ENCODE assay signal across 22 mouse cellular contexts in genomic region chr16:61381979-61382378, GRCm38 (mm10).
DNase-seq lines count a peak whose midpoint lies in the region; ATAC-seq lines count a peak whose summit lies in the region.
"Had no signal": no experiment of that assay in that cellular context is flagged by ENCODE, and none has a peak within 500 bp of the region (broad histone marks: within the 10 kb centered on the region; RNA-seq: fewer than 3 reads in every experiment).

No protein-coding gene starts in this region.

- H3K27ac ChIP-seq in forebrain, embryonic 13.5 days: no peak overlapping the region
- no peak overlapping the region for H3K27ac ChIP-seq in forebrain, embryonic 10.5 days
- no peak overlapping the region for H3K27ac ChIP-seq in forebrain, embryonic 16.5 days (ENCODE audit: low read length)
- H3K27ac ChIP-seq in neural tube, embryonic 15.5 days (replicated peaks): no peak overlapping the region
- H3K27ac ChIP-seq: heart, embryonic 13.5 days; hindbrain, embryonic 14.5 days; hindbrain, postnatal 0 days had no signal

- ATAC-seq in forebrain, embryonic 13.5 days: peak; percentile 48; the same call in 1 of the 2 replicates
- ATAC-seq in forebrain, embryonic 16.5 days: peak; percentile 80
- no peak for ATAC-seq in neural tube, embryonic 15.5 days (ENCODE audit: low FRiP score)
- ATAC-seq: activated CD4-positive, CD25-positive, alpha-beta regulatory T cell, adult 4 months; hindbrain, postnatal 0 days; inflammation-experienced regulatory T-cells, adult 6 months; intestine, embryonic 16.5 days had no signal

- no peak overlapping the region for H3K9ac ChIP-seq in forebrain, embryonic 13.5 days
- no peak overlapping the region for H3K9ac ChIP-seq in forebrain, embryonic 16.5 days (replicated peaks; ENCODE audit: low read depth, low read length)
- no peak overlapping the region for H3K9ac ChIP-seq in neural tube, embryonic 15.5 days (replicated peaks)
- H3K9ac ChIP-seq: heart, embryonic 13.5 days; hindbrain, embryonic 14.5 days had no signal

- no peaks in the 10 kb centered on the region for H3K36me3 ChIP-seq in forebrain, embryonic 13.5 days (ENCODE audit: poor library complexity, severe bottlenecking)
- H3K36me3 ChIP-seq in forebrain, embryonic 10.5 days (replicated peaks): no peaks in the 10 kb centered on the region
- H3K36me3 ChIP-seq in forebrain, embryonic 16.5 days (ENCODE audit: control insufficient read depth, insufficient read depth): no peaks in the 10 kb centered on the region
- no peaks in the 10 kb centered on the region for H3K36me3 ChIP-seq in neural tube, embryonic 15.5 days
- H3K36me3 ChIP-seq: heart, embryonic 13.5 days had no signal

- no peaks in the 10 kb centered on the region for H3K4me1 ChIP-seq in forebrain, embryonic 13.5 days
- no peaks in the 10 kb centered on the region for H3K4me1 ChIP-seq in forebrain, embryonic 10.5 days
- no peaks in the 10 kb centered on the region for H3K4me1 ChIP-seq in forebrain, embryonic 16.5 days (replicated peaks; ENCODE audit: control insufficient read depth, insufficient read depth, low read length)
- H3K4me1 ChIP-seq in neural tube, embryonic 15.5 days: no peaks in the 10 kb centered on the region
- H3K4me1 ChIP-seq: heart, embryonic 13.5 days had no signal

- WGBS in forebrain, embryonic 13.5 days: 73% methylated on average over 2 of the region's 2 CpGs
- WGBS in forebrain, embryonic 10.5 days: 86% methylated on average over 2 of the region's 2 CpGs
- WGBS in forebrain, embryonic 16.5 days: 55% methylated on average over 2 of the region's 2 CpGs
- 70% methylated on average over 2 of the region's 2 CpGs for WGBS in neural tube, embryonic 15.5 days

- no peaks in the 10 kb centered on the region for H3K9me3 ChIP-seq in forebrain, embryonic 13.5 days (replicated peaks)
- no peaks in the 10 kb centered on the region for H3K9me3 ChIP-seq in forebrain, embryonic 10.5 days
- no peaks in the 10 kb centered on the region for H3K9me3 ChIP-seq in forebrain, embryonic 16.5 days (ENCODE audit: control insufficient read depth, low read length)
- no peaks in the 10 kb centered on the region for H3K9me3 ChIP-seq in neural tube, embryonic 15.5 days (replicated peaks)
- H3K9me3 ChIP-seq: heart, embryonic 13.5 days had no signal

- no peak for DNase-seq in forebrain, embryonic 10.5 days (ENCODE audit: extremely low spot score, low spot score)
- peak; percentile 16 for DNase-seq in brain, adult 2 months (ENCODE audit: low read depth, low spot score)
- DNase-seq in cerebellum, postnatal 36 days: no peak
- DNase-seq: adrenal gland, adult 8-10 months; adrenal gland, postnatal 25 days; cerebellum, adult 11-12 months; cerebellum, adult 8-10 months; cerebellum, postnatal 10 days; gastrocnemius, postnatal 25 days; heart, adult 18-20 months; heart, postnatal 14 days; heart, postnatal 4 days; kidney, adult 18-20 months had no signal

- no peaks in the 10 kb centered on the region for H3K27me3 ChIP-seq in forebrain, embryonic 13.5 days
- H3K27me3 ChIP-seq in forebrain, embryonic 10.5 days (ENCODE audit: poor library complexity, severe bottlenecking): no peaks in the 10 kb centered on the region
- no peaks in the 10 kb centered on the region for H3K27me3 ChIP-seq in forebrain, embryonic 16.5 days (replicated peaks; ENCODE audit: control insufficient read depth, insufficient read depth, low read length)
- no peaks in the 10 kb centered on the region for H3K27me3 ChIP-seq in neural tube, embryonic 15.5 days (replicated peaks)
- H3K27me3 ChIP-seq: heart, embryonic 13.5 days had no signal

- H3K4me3 ChIP-seq in forebrain, embryonic 13.5 days: no peak overlapping the region
- H3K4me3 ChIP-seq in forebrain, embryonic 10.5 days: no peak overlapping the region
- no peak overlapping the region for H3K4me3 ChIP-seq in forebrain, embryonic 16.5 days (replicated peaks; ENCODE audit: low read length)
- no peak overlapping the region for H3K4me3 ChIP-seq in neural tube, embryonic 15.5 days (replicated peaks)
- H3K4me3 ChIP-seq: heart, embryonic 13.5 days had no signal

- H3K4me2 ChIP-seq in forebrain, embryonic 13.5 days: no peak overlapping the region
- no peak overlapping the region for H3K4me2 ChIP-seq in forebrain, embryonic 16.5 days (ENCODE audit: low read length)
- H3K4me2 ChIP-seq in neural tube, embryonic 15.5 days: no peak overlapping the region
- H3K4me2 ChIP-seq: heart, embryonic 13.5 days; hindbrain, embryonic 14.5 days had no signal
